Mouse (Mus musculus) T-helper 2 cell (primary cell): ENCODE measurements around the gene Tmtc2.
"Not testable (repeated sequence)": the region's sequence is repeated elsewhere in the genome, so short reads cannot be mapped to it uniquely, and the experiment has no call there.

ENCODE experiments used
- in situ Hi-C: fragments of 300-600 bp; cut with MboI, MseI; formaldehyde crosslinking; loops from one replicate; pipeline ENCODE4 v1.15.1; 2025; ENCODE audit warnings: high pct_unique_total_duplicates

The Tmtc2 gene

GRCm38 (mm10) chr10:105312986-105313385, 261.3 kb downstream of the Tmtc2 start:
- in situ Hi-C loops: no loop called here

DNA sequence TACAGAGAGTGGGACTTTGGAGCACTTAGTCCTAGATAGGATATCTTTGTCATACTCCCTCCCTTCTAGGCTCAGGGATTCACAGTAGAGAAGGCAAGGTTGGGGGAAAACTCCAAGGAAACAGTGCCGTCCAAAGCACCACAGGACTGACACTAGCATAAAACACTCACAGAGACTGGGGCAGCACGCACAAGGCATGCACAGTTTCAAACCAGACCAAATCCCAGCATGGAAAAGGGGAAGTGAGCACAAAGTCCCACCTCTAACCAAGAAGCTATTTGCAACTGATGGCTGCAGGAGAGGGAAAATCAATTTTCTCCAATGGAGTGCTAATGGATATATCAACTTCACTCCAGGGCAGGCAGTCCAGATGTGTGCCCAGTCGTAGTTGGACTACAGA, 276.7 kb downstream of the Tmtc2 start:
- in situ Hi-C loops: no loop called here

GRCm38 (mm10) chr10:105292961-105293360, 281.3 kb downstream of the Tmtc2 start:
- in situ Hi-C loops: no loop called here

- in situ Hi-C loops: no loop called here
These were observed 285.8 kb downstream of the Tmtc2 start for GRCm38 (mm10) chr10:105288472-105288871.

- in situ Hi-C loops: no loop called here
These were observed 286.7 kb downstream of the Tmtc2 start for GRCm38 (mm10) chr10:105287575-105287974.

- in situ Hi-C loops: no loop called here
These were observed 287.2 kb downstream of the Tmtc2 start for GRCm38 (mm10) chr10:105287064-105287463.

- in situ Hi-C loops: no loop called here
These were observed 288.0 kb downstream of the Tmtc2 start for GRCm38 (mm10) chr10:105286221-105286620.

DNA sequence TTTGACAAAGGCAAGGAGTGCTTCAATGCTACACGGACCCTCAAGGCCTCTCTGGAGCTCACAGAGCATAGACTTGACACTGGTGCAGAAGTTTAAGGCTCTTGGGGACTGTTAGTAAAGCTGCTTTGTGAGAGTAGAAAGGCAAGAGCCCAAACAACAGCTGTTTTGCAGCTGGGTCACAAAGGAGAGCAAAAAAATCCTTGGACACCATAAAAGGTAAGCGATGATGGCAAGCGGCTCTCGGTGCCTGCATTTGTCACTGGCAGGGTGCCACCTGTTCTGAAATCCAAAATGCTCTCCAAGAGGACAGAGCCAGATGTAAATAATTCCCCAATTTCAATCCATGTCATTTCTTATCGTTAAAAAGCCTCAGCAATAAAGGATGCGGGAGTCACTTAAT, 290.1 kb downstream of the Tmtc2 start:
- in situ Hi-C loops: no loop called here

- in situ Hi-C loops: no loop called here
These were observed 293.3 kb downstream of the Tmtc2 start for GRCm38 (mm10) chr10:105280933-105281332.

- in situ Hi-C loops: no loop called here
These were observed 314.2 kb downstream of the Tmtc2 start for GRCm38 (mm10) chr10:105260053-105260452.

DNA sequence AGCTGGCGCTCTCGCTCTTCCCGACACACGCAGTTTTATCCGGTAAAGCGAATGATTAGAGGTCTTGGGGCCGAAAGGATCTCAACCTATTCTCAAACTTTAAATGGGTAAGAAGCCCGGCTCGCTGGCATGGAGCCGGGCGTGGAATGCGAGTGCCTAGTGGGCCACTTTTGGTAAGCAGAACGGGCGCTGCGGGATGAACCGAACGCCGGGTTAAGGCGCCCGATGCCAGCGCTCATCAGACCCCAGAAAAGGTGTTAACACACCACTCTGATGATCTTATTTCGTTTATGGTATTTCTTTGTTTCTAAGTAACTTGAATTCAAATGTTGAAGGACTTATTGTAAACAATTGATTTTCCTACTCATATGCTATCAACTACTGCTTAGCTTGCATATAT, 336.0 kb downstream of the Tmtc2 start:
- in situ Hi-C loops: not testable (repeated sequence)

DNA sequence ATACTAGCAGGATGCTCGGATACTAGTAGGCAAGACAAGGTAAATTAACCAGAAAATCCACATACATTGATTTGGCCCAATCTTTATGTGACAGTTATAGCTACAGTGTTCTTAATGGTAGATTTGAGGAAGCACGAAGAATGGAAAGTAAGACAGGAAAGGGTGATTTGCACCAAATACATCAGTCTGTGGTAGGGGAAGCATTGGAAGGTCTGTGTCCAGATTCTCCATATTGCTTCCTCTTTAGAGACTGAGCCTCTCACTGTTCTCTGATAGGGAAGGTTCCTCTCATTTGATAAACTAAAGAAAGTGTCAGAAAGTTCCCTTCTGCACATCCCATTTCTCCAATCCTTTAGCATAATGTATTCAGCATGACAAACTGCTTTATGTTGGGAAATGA, 341.4 kb downstream of the Tmtc2 start:
- in situ Hi-C loops: no loop called here

- in situ Hi-C loops: no loop called here
These were observed 343.8 kb downstream of the Tmtc2 start for GRCm38 (mm10) chr10:105230416-105230815.

GRCm38 (mm10) chr10:105228623-105229022, 345.6 kb downstream of the Tmtc2 start:
- in situ Hi-C loops: loop anchor here (5.0 kb wide), 1 partner anchor 106 kb away; no protein-coding TSS in a partner anchor

GRCm38 (mm10) chr10:105227631-105228030, 346.6 kb downstream of the Tmtc2 start:
- in situ Hi-C loops: loop anchor here (5.0 kb wide), 1 partner anchor 105 kb away; no protein-coding TSS in a partner anchor

DNA sequence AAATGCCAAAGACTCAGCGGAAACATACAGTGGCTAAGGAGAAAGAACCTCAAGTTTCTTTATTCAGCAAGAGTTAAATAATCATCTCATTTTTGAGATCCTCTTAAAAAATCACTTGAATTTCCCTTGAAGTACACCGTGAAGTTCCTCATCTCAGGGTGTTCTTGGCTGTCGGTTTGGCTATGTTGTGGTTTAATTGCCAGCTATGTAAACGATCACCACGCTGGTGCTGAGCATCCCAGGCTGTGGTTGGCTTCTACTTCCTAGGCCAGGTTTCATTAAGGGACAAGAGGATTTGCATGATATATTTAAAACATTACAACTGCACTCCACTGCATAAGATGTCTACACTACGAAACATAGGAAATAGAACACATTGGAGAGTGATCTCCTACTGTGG, 348.5 kb downstream of the Tmtc2 start:
- in situ Hi-C loops: loop anchor here (5.0 kb wide), 1 partner anchor 103 kb away; no protein-coding TSS in a partner anchor

DNA sequence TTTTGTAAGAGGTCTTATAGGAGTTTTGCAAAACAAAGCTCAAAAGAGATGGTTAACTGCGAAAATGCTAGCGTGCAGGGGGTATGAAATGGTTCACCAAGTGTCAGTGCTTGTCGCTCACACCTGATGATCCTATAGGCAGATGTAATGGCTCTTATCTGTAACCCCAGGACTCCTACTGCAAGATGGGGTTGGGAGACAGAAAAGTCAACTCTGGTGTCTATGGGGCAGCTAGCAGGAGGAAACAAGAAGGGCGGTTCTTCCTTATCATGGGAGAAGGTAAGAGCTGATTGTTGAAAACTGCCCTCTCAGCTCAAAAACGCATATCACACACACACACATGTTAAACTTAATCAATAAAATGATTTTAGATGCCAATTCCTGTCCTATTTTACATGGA, 351.3 kb downstream of the Tmtc2 start:
- in situ Hi-C loops: no loop called here

- in situ Hi-C loops: no loop called here
These were observed 372.8 kb downstream of the Tmtc2 start for GRCm38 (mm10) chr10:105201491-105201890.

DNA sequence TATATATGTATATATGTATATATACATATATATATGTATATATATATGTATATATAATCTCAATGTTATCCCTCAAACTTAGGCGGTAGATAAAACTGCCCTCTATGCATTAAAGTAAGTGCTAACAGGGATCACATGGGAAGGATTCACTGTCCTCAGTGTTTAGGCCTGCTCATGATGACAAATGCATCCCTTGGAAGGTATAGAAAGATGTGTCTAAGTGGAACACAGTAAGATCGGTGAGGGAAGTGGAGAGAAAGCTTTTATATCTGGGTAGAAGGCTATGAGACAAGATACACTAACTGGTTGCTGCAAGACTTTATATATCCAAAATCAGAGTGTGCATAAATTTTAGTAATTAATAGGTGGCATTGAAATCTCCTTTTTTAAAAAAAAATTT, 373.6 kb downstream of the Tmtc2 start:
- in situ Hi-C loops: no loop called here

- in situ Hi-C loops: no loop called here
These were observed 374.2 kb downstream of the Tmtc2 start for GRCm38 (mm10) chr10:105200092-105200491.

DNA sequence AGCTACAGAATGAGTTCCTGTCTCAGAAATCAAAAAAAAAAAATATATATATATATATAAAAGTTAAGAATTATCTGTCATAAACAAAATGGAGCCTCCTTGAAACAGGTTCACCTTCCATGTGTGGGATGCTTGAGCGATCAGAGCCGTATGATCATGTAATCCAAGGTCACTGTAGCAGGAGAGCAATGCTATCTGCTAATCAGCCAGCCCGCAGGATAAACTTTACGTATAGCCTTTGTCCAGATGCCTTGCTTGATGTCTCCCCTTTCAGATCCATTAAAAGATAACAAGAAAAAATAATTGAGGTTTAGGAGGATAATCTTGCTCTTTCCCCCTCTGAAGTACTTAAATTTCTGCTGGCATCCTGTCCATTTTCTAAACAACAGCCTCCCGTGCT, 374.7 kb downstream of the Tmtc2 start:
- in situ Hi-C loops: no loop called here

DNA sequence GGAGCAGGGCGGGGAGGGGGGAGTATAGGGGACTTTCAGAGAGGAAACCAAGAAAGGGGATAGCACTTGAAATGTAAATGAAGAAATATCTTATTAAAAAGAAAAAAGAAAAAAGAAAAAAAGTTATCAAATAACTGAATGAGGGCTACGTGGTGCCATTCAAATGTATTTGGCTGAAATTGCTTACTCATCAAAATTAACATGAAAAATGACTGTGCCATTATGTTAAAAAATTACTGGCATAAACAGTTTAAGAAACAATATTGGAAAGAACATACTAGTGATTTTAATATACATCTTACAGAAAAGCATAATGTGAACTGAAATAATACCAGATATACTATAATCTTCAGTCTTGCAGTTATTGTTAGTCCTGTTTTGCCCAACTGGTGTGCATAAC, 378.9 kb downstream of the Tmtc2 start:
- in situ Hi-C loops: no loop called here

DNA sequence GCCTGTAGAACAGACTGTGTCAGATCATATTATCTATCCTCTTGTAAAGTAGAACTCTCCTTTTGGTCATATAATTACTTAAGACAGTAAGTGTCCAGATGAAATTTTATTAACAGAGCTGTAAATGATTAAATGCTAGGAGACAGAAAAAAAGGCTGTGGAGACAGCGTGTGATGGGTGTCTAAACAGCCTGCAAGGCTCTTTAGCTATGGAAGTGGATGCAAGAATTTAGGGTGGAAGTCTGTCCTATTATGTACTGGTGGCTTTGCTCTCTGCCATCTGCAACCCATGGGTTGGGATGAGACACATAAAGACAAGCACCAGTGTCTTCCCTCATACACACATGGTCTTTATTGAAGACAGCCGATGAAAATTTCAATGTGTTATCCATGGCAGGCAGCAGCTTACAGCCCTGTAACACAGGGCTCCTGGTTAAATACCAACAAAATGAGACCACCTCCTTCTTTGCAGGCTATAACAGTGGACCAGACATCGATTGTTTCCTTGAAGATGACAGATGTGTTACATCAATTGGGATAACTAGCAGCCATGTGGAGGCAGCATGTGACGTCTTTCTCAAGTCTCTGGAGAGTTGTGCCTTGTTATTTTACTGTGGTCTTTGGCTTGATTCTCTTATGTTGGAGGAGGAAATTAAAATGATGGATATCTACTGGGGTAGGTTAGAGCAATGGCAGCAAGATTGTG, 380.3 kb downstream of the Tmtc2 start:
- in situ Hi-C loops: no loop called here

DNA sequence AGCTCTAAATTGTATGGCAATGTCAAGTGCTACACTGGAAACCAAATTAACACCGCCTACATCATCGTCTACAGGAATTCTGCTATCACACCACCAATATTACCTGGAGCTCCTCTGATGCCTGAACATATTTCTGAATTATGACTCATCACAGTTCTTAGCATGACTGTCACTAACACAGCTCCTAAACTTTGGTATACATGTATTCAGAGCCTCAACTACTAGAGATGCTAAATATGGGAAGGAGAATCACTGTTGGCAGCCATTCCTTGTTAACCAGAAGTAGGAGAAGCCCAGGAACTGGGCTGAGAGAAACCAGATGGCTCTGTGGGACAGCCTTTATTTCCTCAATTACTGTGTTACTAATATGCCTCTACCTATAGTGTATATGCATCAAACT, 382.2 kb downstream of the Tmtc2 start:
- in situ Hi-C loops: no loop called here
